Mouse (Mus musculus): Measurements from ENCODE around the gene Zfr2.

- TF ChIP-seq GATA2 (IDR thresholded peaks at IDR 0.05; ENCODE audit: borderline replicate concordance, low read depth, low read length), result no peak
- no peak for TF ChIP-seq GATA1 (IDR thresholded peaks at IDR 0.05; ENCODE audit: borderline replicate concordance, low read length)
- peak; percentile 75 for TF ChIP-seq CTCF (IDR thresholded peaks at IDR 0.05; ENCODE audit: low read depth, low read length)
- no peak for TF ChIP-seq POLR2AphosphoS5 (IDR thresholded peaks at IDR 0.05; ENCODE audit: insufficient replicate concordance, low read depth, low read length)
- TF ChIP-seq TAL1 (conservative IDR thresholded peaks at IDR 0.05; ENCODE audit: low read depth, low read length), result no peak
Measured at GRCm38 (mm10) chr10:81217964-81218363, 15.0 kb upstream of the Zfr2 start.
